Mouse (Mus musculus) urinary bladder, postnatal 10 days (tissue): Measurements from ENCODE around the gene Ccdc149.

Experiments
- DNase-seq: peaks from one replicate; pipeline ENCODE4 v3.0.0; 2022; ENCODE audit warnings: low spot score

Ccdc149 gene

GRCm38 (mm10) chr5:52440278-52440677 lies 31.0 kb downstream of the Ccdc149 start:
- no peak for DNase-seq

GRCm38 (mm10) chr5:52438946-52439345 lies 32.4 kb downstream of the Ccdc149 start:
- DNase-seq, result no peak

GRCm38 (mm10) chr5:52435533-52435932 lies 35.8 kb downstream of the Ccdc149 start:
- no peak for DNase-seq

GRCm38 (mm10) chr5:52431276-52431844 lies 40.0 kb downstream of the Ccdc149 start:
- DNase-seq, result no peak

- no peak for DNase-seq
These were observed 41.4 kb downstream of the Ccdc149 start for GRCm38 (mm10) chr5:52429731-52430480.

- DNase-seq, result no peak
These were observed 42.7 kb downstream of the Ccdc149 start for GRCm38 (mm10) chr5:52428613-52429012.

GRCm38 (mm10) chr5:52425819-52426218 lies 45.5 kb downstream of the Ccdc149 start:
- DNase-seq, result no peak

GRCm38 (mm10) chr5:52423893-52424292 lies 47.4 kb downstream of the Ccdc149 start:
- no peak for DNase-seq

- DNase-seq, result no peak
These were observed 54.8 kb downstream of the Ccdc149 start for GRCm38 (mm10) chr5:52416485-52416884.

- DNase-seq, result no peak
These were observed 55.4 kb downstream of the Ccdc149 start for GRCm38 (mm10) chr5:52415917-52416316.

- no peak for DNase-seq
These were observed 56.1 kb downstream of the Ccdc149 start for GRCm38 (mm10) chr5:52415193-52415592.

GRCm38 (mm10) chr5:52411567-52411966 lies 59.8 kb downstream of the Ccdc149 start:
- no peak for DNase-seq

GRCm38 (mm10) chr5:52410197-52410596 lies 61.1 kb downstream of the Ccdc149 start:
- DNase-seq, result no peak

GRCm38 (mm10) chr5:52408668-52409315 lies 62.5 kb downstream of the Ccdc149 start:
- DNase-seq, result no peak

GRCm38 (mm10) chr5:52404373-52404772 lies 66.9 kb downstream of the Ccdc149 start:
- no peak for DNase-seq

- no peak for DNase-seq
These were observed 77.6 kb downstream of the Ccdc149 start for GRCm38 (mm10) chr5:52393756-52394155.

GRCm38 (mm10) chr5:52391471-52391870 lies 79.8 kb downstream of the Ccdc149 start:
- DNase-seq, result no peak

- no peak for DNase-seq
These were observed 80.9 kb downstream of the Ccdc149 start for GRCm38 (mm10) chr5:52390381-52390780.

GRCm38 (mm10) chr5:52388092-52388749 lies 83.1 kb downstream of the Ccdc149 start:
- no peak for DNase-seq

GRCm38 (mm10) chr5:52386016-52386415 lies 85.3 kb downstream of the Ccdc149 start:
- DNase-seq, result no peak

- no peak for DNase-seq
These were observed 87.6 kb downstream of the Ccdc149 start for GRCm38 (mm10) chr5:52383748-52384147.

GRCm38 (mm10) chr5:52382837-52383236 lies 88.5 kb downstream of the Ccdc149 start:
- no peak for DNase-seq

GRCm38 (mm10) chr5:52375847-52376246 lies 95.5 kb downstream of the Ccdc149 start:
- DNase-seq, result no peak
